Mouse (Mus musculus) CH12.LX (cell line): ENCODE results near the gene Pln. TPM values are rescaled to one million over a fixed set of nuclear protein-coding genes. Genes with fewer than 3 reads are reported as not detected.

Experiments
- DNase-seq: peaks from one replicate; pipeline ENCODE4 v3.0.0-alpha.2; 2013; ENCODE audit errors: extremely low read depth
- H3K27ac ChIP-seq: 2 replicates; pipeline ENCODE4 v1.5.1; 2012; ENCODE audit warnings: low read depth, mild to moderate bottlenecking, control low read depth, moderate library complexity; ENCODE audit not compliant: insufficient read depth
- H3K27me3 ChIP-seq: replicated peaks from 2 replicates; pipeline ENCODE3; 2012; ENCODE audit warnings: inconsistent platforms
- H3K36me3 ChIP-seq, 2 experiments: replicated peaks in 1 of 2; 2 replicates each; pipeline versions ENCODE3 to v1.6.1; 2012; ENCODE audit warnings: inconsistent platforms in 1 of 2, low read length in 1 of 2, mild to moderate bottlenecking in 1 of 2, mixed read lengths in 1 of 2, moderate library complexity in 1 of 2; ENCODE audit not compliant: control insufficient read depth in 1 of 2, insufficient read depth in 1 of 2
- H3K4me1 ChIP-seq, 2 experiments: 2 replicates each; pipeline ENCODE4 v1.6.1; 2012; ENCODE audit warnings: inconsistent platforms in 1 of 2, moderate library complexity in 1 of 2; ENCODE audit not compliant: insufficient read depth in 2 of 2, control insufficient read depth in 1 of 2
- H3K4me2 ChIP-seq: 2 replicates; pipeline ENCODE4 v1.6.1; 2012; ENCODE audit warnings: low read depth, mild to moderate bottlenecking, control low read depth; ENCODE audit not compliant: poor library complexity, insufficient read depth, severe bottlenecking
- H3K4me3 ChIP-seq, 3 experiments: fragments of 150-350 bp in 1 of 3; sonication (generic) in 1 of 3; replicated peaks in 1 of 3; 2 replicates each; pipeline versions ENCODE3 to v1.5.1; 2011 to 2012; ENCODE audit warnings: low read depth in 2 of 3, low read length in 2 of 3, mild to moderate bottlenecking in 2 of 3, moderate library complexity in 2 of 3, control low read depth in 1 of 3, improper control_type of control experiment in 1 of 3, inconsistent platforms in 1 of 3, mixed read lengths in 1 of 3; ENCODE audit not compliant: poor library complexity in 1 of 3
- H3K79me2 ChIP-seq: replicated peaks from 2 replicates; pipeline ENCODE4 v1.6.1; 2012; ENCODE audit warnings: mild to moderate bottlenecking, moderate library complexity; ENCODE audit not compliant: control insufficient read depth, poor library complexity, insufficient read depth, severe bottlenecking; ENCODE audit errors: extremely low read depth
- H3K9ac ChIP-seq: 2 replicates; pipeline ENCODE4 v1.6.1; 2012; ENCODE audit warnings: low read depth, mild to moderate bottlenecking, control low read depth, moderate library complexity; ENCODE audit not compliant: insufficient read depth
- H3K9me3 ChIP-seq: replicated peaks from 2 replicates; pipeline ENCODE3; 2012; ENCODE audit warnings: low read length, inconsistent platforms, mixed read lengths
- BHLHE40 ChIP-seq: IDR thresholded peaks from 2 replicates; pipeline ENCODE4 v1.6.1; 2011; ENCODE audit warnings: mild to moderate bottlenecking, low read depth, low read length, improper control_type of control experiment
- CHD2 ChIP-seq: IDR thresholded peaks from 2 replicates; pipeline ENCODE4 v1.6.1; 2011; ENCODE audit warnings: low read length, improper control_type of control experiment
- CTCF ChIP-seq, 2 experiments: IDR thresholded peaks in 1 of 2; conservative IDR thresholded peaks in 1 of 2; 2 replicates each; pipeline ENCODE4 v1.5.1; 2011 to 2012; ENCODE audit warnings: low read depth in 2 of 2, low read length in 2 of 2, improper control_type of control experiment in 1 of 2, inconsistent platforms in 1 of 2, mild to moderate bottlenecking in 1 of 2, moderate library complexity in 1 of 2
- E2F4 ChIP-seq: IDR thresholded peaks from 2 replicates; pipeline ENCODE4 v1.6.1; 2011; ENCODE audit warnings: low read depth, low read length, improper control_type of control experiment; ENCODE audit not compliant: insufficient replicate concordance
- ELF1 ChIP-seq: IDR thresholded peaks from 2 replicates; pipeline ENCODE4 v1.6.1; 2014; ENCODE audit warnings: low read depth, mild to moderate bottlenecking, inconsistent platforms, low read length, improper control_type of control experiment
- EP300 ChIP-seq: IDR thresholded peaks from 2 replicates; pipeline ENCODE4 v1.6.1; 2011; ENCODE audit warnings: low read length, improper control_type of control experiment
- ETS1 ChIP-seq: conservative IDR thresholded peaks from 2 replicates; pipeline ENCODE4 v1.6.1; 2012; ENCODE audit warnings: low read depth, mild to moderate bottlenecking, inconsistent platforms, low read length, improper control_type of control experiment, moderate library complexity
- HCFC1 ChIP-seq: IDR thresholded peaks from 2 replicates; pipeline ENCODE4 v1.6.1; 2012; ENCODE audit warnings: low read depth, mild to moderate bottlenecking, inconsistent platforms, low read length, improper control_type of control experiment
- JUN ChIP-seq: IDR thresholded peaks from 2 replicates; pipeline ENCODE4 v1.6.1; 2011; ENCODE audit warnings: low read depth, mild to moderate bottlenecking, low read length, improper control_type of control experiment, moderate library complexity; ENCODE audit not compliant: insufficient read depth
- JUND ChIP-seq: conservative IDR thresholded peaks from 2 replicates; pipeline ENCODE4 v1.6.1; 2011; ENCODE audit warnings: low read depth, low read length, improper control_type of control experiment
- KAT2A ChIP-seq: IDR thresholded peaks from 2 replicates; pipeline ENCODE4 v1.6.1; 2012; ENCODE audit warnings: low read length, improper control_type of control experiment, inconsistent platforms; ENCODE audit not compliant: insufficient replicate concordance
- MAX ChIP-seq: IDR thresholded peaks from 2 replicates; pipeline ENCODE4 v1.6.1; 2011; ENCODE audit warnings: low read length, improper control_type of control experiment
- MAZ ChIP-seq: IDR thresholded peaks from 2 replicates; pipeline ENCODE4 v1.6.1; 2012; ENCODE audit warnings: low read depth, mild to moderate bottlenecking, inconsistent platforms, low read length, improper control_type of control experiment, moderate library complexity
- MXI1 ChIP-seq: IDR thresholded peaks from 2 replicates; pipeline ENCODE4 v1.6.1; 2011; ENCODE audit warnings: mild to moderate bottlenecking, low read depth, low read length, improper control_type of control experiment
- MYC ChIP-seq: IDR thresholded peaks from 2 replicates; pipeline ENCODE4 v1.6.1; 2011; ENCODE audit warnings: low read depth, mild to moderate bottlenecking, improper control_type of control experiment, low read length
- NRF1 ChIP-seq: IDR thresholded peaks from 2 replicates; pipeline ENCODE4 v1.6.1; 2014; ENCODE audit warnings: low read depth, mild to moderate bottlenecking, inconsistent platforms, low read length, improper control_type of control experiment, moderate library complexity
- PAX5 ChIP-seq: IDR thresholded peaks from 2 replicates; pipeline ENCODE4 v1.6.1; 2012; ENCODE audit warnings: low read length, inconsistent platforms, mixed read lengths
- POLR2A ChIP-seq: IDR thresholded peaks from 2 replicates; pipeline ENCODE4 v1.6.1; 2011; ENCODE audit warnings: low read depth, mild to moderate bottlenecking, improper control_type of control experiment, low read length
- SIN3A ChIP-seq: IDR thresholded peaks from 2 replicates; pipeline ENCODE4 v1.6.1; 2012; ENCODE audit warnings: low read length, improper control_type of control experiment, inconsistent platforms
- SMC3 ChIP-seq: IDR thresholded peaks from 2 replicates; pipeline ENCODE4 v1.6.1; 2011; ENCODE audit warnings: low read depth, low read length, improper control_type of control experiment
- TCF12 ChIP-seq: IDR thresholded peaks from 2 replicates; pipeline ENCODE4 v1.6.1; 2014; ENCODE audit warnings: low read depth, mild to moderate bottlenecking, inconsistent platforms, low read length, improper control_type of control experiment
- USF1 ChIP-seq: IDR thresholded peaks from 2 replicates; pipeline ENCODE4 v1.6.1; 2014; ENCODE audit warnings: low read depth, mild to moderate bottlenecking, inconsistent platforms, low read length, improper control_type of control experiment
- ZC3H11A ChIP-seq: IDR thresholded peaks from 2 replicates; pipeline ENCODE4 v1.6.1; 2012; ENCODE audit warnings: low read depth, mild to moderate bottlenecking, inconsistent platforms, low read length, improper control_type of control experiment
- ZKSCAN1 ChIP-seq: IDR thresholded peaks from 2 replicates; pipeline ENCODE4 v1.6.1; 2012; ENCODE audit warnings: low read depth, inconsistent platforms, low read length, improper control_type of control experiment, borderline replicate concordance
- dilution Hi-C: fragments of 300-500 bp; cut with MboI; formaldehyde crosslinking; loops from 2 replicates; pipeline ENCODE4 v1.14.3; 2020; ENCODE audit warnings: low sequenced_read_pairs; ENCODE audit not compliant: extremely low pct_unique_long_range_greater_than_20kb, extremely low pct_ligation_motif_present
- in situ Hi-C: fragments of 300-500 bp; cut with MboI; formaldehyde crosslinking; loops from 3 replicates; pipeline ENCODE4 v1.14.3; 2019; ENCODE audit warnings: low sequenced_read_pairs, low pct_ligation_motif_present, low pct_unique_long_range_greater_than_20kb, mixed read lengths
- polyA plus RNA-seq: library from polyadenylated mRNA; unstranded; fragments of >175 nt; gene quantifications from 2 replicates; pipeline ENCODE4 v1.2.1, GENCODE M21; 2012; ENCODE audit warnings: low read depth; ENCODE audit not compliant: insufficient read length
- total RNA-seq, 2 experiments: library from RNA; depleted of rRNA; stranded (reverse); fragments of 300-350 nt in 1 of 2; fragments of >200 nt in 1 of 2; gene quantifications; 2 replicates each; pipeline ENCODE4 v1.2.3; 2012 to 2014

Gene Pln
- total and polyA plus RNA-seq, 3 experiments, result not detected

DNA sequence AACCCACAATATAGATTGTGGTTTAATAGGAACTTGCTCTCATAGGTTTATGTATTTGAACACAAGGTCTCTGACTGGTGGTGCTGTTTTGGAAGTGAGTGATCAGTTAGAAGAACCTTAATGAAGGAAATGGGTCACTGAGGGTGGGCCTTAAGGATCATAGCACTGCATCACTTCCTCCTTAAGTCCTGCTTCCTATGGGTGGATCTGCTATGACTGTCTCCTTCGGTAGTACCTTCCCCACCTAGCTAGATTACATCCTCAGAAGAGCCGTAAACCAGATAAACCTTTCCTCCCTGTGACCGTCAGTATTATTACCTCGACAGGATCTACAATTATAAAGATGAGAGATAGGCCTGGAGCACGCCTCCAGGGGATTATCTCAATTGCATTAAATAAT is 48.0 kb downstream of the Pln start:
- Histone ChIP-seq H3K36me3 (no peaks in the 10 kb centered on the region), H3K9me3 (no peaks in the 10 kb centered on the region), H3K79me2 (no peaks in the 10 kb centered on the region), H3K27ac (no peak overlapping the region), H3K9ac (no peak overlapping the region), H3K4me2 (no peak overlapping the region), H3K4me3 (no peak overlapping the region), H3K27me3 (no peaks in the 10 kb centered on the region), H3K4me1 (no peaks in the 10 kb centered on the region; a peak in 1 of 4 replicates)
- no peak for TF ChIP-seq USF1
- TF ChIP-seq MAX, result no peak
- no peak for TF ChIP-seq HCFC1
- no peak for TF ChIP-seq MAZ
- no peak for TF ChIP-seq CHD2
- no peak for TF ChIP-seq MXI1
- TF ChIP-seq JUN, result no peak
- no peak for TF ChIP-seq PAX5
- TF ChIP-seq CTCF (conservative IDR thresholded peaks at IDR 0.05 in 1 of 2, IDR thresholded peaks at IDR 0.05 in 1 of 2; ENCODE audit: low read depth in 2 of 2, low read length in 2 of 2), result no peak
- no peak for TF ChIP-seq JUND
- TF ChIP-seq SIN3A, result no peak
- no peak for TF ChIP-seq MYC
- DNase-seq, result no peak
- dilution Hi-C loops (no loop called here), in situ Hi-C loops (no loop called here)

DNA sequence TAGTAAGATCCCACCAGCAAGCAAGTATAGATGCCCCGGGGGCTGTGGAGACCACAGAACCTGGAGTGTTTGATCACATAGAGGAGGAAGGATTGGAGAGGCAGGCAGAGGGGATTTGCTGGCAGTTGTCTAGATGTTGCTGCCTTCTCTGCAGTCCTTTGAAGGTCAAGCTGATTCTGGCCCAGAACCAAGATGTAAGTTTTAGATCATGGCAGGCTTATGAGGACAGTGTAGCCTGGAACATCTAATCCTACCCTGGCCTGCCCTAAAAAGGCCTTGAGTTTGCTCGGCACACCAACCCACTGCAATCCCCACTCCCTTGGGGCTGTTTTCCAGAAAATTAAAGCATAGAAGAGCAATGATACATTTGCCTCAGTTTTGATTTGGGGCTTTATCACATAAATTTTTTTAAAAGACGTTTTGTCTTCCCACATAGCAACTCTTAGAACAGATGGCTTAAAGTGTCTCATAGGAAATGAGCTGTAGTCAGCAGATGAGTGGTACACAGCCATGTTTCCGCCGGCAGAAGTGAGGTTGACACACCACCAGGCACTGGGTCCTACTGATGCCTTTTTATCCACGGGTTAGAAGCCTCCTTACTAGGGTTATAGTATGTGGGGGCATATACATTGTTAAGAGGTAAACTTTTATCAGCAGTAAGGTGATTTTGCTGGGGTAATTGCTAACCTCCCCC is 50.9 kb downstream of the Pln start:
- H3K27ac ChIP-seq, result no peak overlapping the region
- no peaks in the 10 kb centered on the region for H3K27me3 ChIP-seq
- H3K4me2 ChIP-seq, result no peak overlapping the region
- H3K4me3 ChIP-seq, result no peak overlapping the region
- H3K36me3 ChIP-seq, result no peaks in the 10 kb centered on the region
- H3K9me3 ChIP-seq, result no peaks in the 10 kb centered on the region
- no peaks in the 10 kb centered on the region for H3K4me1 ChIP-seq
- no peak overlapping the region for H3K9ac ChIP-seq
- TF ChIP-seq SIN3A (no peak), ZKSCAN1 (no peak), KAT2A (no peak), MAX (no peak), ZC3H11A (no peak), SMC3 (no peak), ELF1 (no peak), ETS1 (no peak), EP300 (no peak), POLR2A (no peak), E2F4 (no peak), BHLHE40 (no peak), TCF12 (no peak), NRF1 (no peak)
- no peaks in the 10 kb centered on the region for H3K79me2 ChIP-seq
- in situ Hi-C loops, result no loop called here
- dilution Hi-C loops, result no loop called here
- DNase-seq, result no peak
